Mouse (Mus musculus): ENCODE results near the gene Hkdc1.
"Not testable (repeated sequence)": the region's sequence is repeated elsewhere in the genome, so short reads cannot be mapped to it uniquely, and the experiment has no call there.

Gene Hkdc1

GRCm38 (mm10) chr10:62422255-62422654, at the start of gene Hkdc1:
TSS of gene Hkdc1 (minus strand) at chr10:62422491.
- in situ Hi-C loops (cut with MboI, MseI) = no loop called here

DNA sequence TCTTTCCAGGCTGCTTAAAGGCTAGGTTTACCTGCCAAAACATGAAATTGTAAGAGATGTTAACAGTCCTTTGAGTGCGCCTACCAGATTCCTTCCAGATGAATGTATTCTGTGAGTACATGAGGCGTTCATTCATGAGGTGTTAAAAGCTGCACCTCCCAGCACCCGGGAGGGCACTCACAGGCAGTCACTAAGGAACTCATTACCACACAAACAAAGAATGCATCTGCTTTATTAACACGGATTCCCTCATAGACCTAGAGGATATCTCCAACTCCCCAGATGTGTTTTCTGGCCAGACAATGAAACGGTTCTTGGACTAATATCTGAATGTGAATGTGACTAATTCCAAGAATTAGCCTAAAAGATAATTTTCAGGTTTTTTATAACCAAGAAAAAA, 48.8 kb upstream of the Hkdc1 start:
- in situ Hi-C loops (cut with MboI, MseI) = no loop called here

GRCm38 (mm10) chr10:62469736-62470135, 47.4 kb upstream of the Hkdc1 start:
- in situ Hi-C loops (cut with MboI, MseI) = no loop called here

- in situ Hi-C loops (cut with MboI, MseI) = no loop called here
Observed at GRCm38 (mm10) chr10:62461321-62461720, 39.0 kb upstream of the Hkdc1 start.

GRCm38 (mm10) chr10:62452001-62452400, 29.7 kb upstream of the Hkdc1 start:
- in situ Hi-C loops (cut with MboI, MseI) = not testable (repeated sequence)

- in situ Hi-C loops (cut with MboI, MseI) = no loop called here
Observed at GRCm38 (mm10) chr10:62450280-62450640, 28.0 kb upstream of the Hkdc1 start.

DNA sequence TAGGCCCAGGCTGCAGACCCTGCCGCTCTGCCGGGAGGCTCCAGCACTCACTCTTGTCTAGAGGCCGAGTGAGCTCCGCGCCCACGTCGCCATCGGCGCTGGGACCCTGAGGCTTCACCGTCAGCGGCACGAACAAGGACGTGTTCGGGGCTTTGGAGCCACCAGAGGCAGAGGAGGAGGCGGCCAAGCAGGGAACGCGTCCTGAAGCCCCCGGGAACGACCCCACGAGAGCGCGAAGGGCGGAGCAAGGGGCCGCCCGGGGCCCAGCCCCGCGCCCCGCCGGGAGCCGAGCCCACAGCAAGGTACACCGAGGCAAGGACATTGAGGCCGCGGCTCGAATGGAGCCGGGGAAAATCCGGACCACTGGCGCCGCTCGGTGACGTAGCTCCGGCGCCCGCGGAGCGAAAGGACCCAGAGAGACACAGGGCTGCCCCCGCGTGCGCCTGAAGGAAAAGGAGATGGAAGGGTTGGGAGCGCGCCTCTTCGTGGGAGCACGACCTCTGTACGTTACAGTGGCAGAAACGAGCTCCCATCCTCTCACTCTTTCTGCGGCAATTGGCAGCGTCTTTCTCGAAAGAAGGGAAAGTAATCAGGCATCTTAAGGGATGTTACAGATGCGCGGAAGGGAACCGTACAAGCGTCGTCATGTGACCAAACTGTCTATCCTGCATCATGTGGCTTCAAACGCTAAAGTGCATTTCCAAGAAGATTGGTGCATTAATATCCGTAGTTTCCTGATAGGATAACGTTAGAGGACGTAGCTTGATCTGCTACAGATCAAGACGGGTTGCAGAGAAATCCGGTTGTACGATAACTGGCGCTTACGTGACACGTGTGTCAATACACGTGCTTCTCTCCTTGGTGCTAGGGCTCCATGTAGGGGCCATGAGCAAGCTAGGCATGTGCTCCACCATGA, 27.3 kb upstream of the Hkdc1 start, which contains the start of the genes 4930507D05Rik and Supv3l1:
Gene 4930507D05Rik, plus strand, starts transcription at position 126 of the 916 bp plus-strand sequence.
Gene Supv3l1, minus strand, starts transcription at position 375 of the 916 bp plus-strand sequence.
- in situ Hi-C loops (cut with MboI, MseI) = no loop called here

DNA sequence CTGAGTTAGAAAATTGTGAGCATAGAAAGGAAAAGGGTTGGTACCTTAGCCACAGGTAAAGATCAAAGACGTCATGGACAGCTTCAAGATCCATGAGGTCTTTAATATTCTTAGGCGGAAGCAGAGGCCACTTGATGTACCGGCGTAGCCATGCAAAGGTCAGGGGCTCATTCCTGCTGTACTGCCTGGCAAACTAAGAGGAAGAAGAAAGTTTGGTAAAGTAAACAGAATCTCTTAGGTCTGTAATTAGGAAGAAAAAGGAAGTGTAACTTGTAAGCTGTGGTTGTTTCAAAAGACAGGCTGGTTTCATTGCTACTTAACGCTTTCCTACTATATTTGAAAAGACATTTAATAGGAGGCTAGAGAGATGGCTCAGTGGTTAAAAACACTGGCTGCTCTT, 8.1 kb upstream of the Hkdc1 start:
- in situ Hi-C loops (cut with MboI, MseI) = no loop called here

DNA sequence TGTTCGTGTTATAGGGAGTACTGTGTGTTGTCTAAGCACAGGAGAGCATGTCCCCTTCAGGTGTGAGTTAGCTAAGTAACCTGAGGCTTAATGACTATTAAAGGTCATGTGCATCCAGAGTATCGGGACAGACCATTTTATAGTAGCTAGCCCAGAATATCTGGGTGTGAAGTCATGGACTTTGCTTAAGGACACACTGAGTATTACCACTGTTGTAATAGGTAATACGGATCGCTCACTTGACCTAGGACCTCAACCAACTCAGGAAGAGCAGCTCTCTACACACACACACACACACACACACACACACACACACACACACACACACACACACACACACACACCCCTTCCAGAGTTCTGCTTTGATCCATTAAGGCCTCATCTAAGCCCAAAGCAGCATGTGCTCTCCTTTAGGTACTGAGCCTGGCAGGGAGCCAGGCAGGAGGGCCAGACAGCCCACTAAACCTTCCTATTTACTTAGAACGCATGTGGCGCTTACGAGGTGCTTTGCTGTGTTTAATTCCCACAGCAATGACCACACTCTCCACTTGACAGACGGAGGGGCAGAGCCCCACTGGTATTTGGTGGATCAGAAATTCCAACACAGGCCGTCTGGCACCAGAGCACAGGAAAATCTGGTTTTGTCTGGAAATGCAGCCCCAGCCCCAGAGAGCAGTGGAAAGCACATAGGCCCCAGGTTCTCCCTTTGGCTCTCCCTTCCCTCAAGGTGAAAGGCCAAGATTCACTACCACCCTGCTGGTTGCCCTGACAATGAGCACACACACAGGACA, 3.0 kb upstream of the Hkdc1 start:
- in situ Hi-C loops (cut with MboI, MseI) = no loop called here

- in situ Hi-C loops (cut with MboI, MseI) = no loop called here
Observed at GRCm38 (mm10) chr10:62421127-62421526, 1.2 kb downstream of the Hkdc1 start.

- in situ Hi-C loops (cut with MboI, MseI) = no loop called here
Observed at GRCm38 (mm10) chr10:62420399-62420798, 1.9 kb downstream of the Hkdc1 start.

DNA sequence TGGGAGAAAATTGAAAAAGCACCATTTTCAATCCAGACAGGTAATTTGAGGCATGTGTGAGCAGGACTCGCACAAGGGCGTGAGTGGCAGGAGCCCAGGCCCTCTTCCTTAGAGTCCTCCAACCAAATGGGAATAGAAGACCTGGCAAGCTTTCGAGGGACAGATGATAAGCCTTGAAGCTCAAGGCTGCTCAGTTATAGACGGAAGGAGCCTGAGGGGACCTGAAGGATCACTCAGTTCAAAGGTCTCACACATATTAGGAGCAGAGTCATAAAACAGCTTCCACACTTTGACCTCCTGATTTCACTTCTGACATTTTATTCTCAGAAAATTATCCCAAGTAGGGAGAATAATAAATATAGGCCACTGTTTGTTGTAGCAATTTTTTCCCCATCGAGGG, 2.9 kb downstream of the Hkdc1 start:
- in situ Hi-C loops (cut with MboI, MseI) = loop anchor here (10.0 kb wide), 1 partner anchor 145 kb away; no protein-coding TSS in a partner anchor

DNA sequence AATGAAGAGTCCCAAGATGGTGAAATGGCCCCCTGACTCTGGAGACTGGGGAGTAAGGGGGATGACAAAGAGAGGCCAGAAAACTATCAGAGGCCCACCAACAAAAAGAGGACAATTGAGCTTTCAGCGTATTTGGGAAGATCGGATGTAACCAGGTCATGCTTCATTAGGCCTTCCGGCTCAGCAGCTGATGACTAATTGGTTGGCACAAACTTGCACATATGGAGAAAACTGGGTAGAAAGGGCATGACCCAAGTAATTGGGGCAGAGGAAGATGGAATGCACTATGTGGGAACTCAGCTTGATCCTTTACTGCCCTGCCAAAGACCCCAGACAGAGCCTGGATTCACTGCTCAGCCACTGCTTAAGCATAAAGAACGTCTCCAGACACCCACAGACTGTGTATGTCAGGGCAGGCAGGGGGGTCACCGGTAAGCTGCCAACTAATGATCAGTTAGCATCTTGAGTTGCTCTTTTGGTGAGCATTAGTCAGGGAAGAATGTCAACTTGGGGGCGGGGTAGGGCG, 3.4 kb downstream of the Hkdc1 start:
- in situ Hi-C loops (cut with MboI, MseI) = loop anchor here (10.0 kb wide), 1 partner anchor 144 kb away; no protein-coding TSS in a partner anchor

- in situ Hi-C loops (cut with MboI, MseI) = loop anchor here (10.0 kb wide), 1 partner anchor 139 kb away; no protein-coding TSS in a partner anchor
Observed at GRCm38 (mm10) chr10:62413606-62413982, 8.7 kb downstream of the Hkdc1 start.

DNA sequence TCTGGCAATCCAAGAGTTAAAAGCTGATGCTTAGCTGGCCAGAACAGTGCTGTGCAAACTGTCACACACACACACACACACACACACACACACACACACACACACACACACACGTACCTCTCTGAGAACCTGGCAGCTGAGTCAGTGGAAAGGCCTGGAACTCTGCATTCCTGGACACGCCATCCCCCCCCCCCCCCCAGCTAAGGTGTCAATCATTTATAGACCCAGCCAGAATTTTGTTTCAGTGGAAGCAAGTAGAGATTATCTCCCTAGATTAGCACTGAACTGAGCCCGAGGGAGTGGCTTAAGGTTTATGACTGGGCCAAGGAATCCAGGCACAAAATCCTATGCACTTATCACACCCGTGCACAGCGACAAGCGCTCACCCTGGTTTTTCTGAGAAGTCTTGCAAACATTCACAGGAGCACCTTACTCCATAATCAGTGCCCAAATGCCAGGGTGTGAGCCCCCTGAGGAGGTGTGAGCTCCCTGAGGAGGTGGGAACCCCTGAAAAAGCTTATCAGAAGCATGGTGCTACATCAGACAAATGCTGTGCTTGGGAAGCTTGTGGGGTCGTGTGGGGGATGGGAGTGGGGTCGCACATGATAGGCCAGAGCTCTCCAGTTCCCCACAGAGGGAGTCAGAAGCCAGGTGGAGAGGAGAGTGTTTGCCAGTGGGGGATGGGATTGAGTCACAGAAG, 9.2 kb downstream of the Hkdc1 start:
- in situ Hi-C loops (cut with MboI, MseI) = loop anchor here (10.0 kb wide), 1 partner anchor 138 kb away; no protein-coding TSS in a partner anchor

DNA sequence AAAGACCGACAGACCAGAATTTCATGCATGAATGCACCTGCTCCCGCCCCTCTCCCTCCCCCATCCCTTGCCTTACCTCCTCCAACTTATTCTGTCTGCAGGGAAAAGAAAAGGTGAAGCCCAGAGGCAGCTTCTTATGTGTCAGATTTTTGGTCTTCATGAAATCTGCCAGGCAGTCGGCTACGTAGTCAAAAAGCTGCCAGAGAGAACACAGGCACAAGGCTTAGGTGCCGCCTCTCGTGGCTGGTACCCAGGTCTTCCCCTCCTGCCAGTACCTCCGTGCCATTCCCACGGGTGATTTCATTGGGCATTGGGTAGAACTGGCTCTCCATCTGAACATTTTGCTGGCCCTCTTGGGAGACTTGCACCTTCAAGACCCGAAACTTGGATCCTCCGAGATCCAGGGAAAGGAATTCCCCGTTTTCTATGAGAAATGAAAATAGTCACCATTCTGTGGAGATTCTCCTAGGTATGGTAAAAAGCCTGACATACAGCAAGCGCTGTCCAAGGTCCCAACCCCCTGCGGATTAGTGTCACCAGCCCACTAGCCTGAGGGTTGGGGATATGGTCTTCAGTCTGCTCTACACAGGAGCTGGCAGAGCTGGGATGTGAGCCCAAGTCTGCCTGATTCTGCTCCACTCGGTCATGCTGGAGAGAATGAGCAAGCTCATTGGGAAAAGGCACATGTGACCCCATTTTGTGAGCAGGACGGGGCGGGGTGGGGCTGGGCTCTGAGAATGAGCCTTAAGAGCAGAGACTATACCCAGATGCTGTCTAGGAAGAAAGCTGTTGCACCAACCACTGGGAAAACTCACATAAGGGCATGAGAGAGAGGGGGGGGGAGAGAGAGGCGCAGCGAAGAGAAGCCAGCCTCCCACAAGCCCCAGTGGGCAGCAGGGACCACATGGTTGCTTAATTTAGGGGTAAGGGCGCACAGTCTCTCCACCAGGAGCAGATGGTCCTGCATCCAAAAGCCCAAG, 10.6 kb downstream of the Hkdc1 start:
- in situ Hi-C loops (cut with MboI, MseI) = loop anchor here (10.0 kb wide), 1 partner anchor 137 kb away; no protein-coding TSS in a partner anchor

GRCm38 (mm10) chr10:62410943-62411342, 11.3 kb downstream of the Hkdc1 start:
- in situ Hi-C loops (cut with MboI, MseI) = loop anchor here (10.0 kb wide), 1 partner anchor 136 kb away; no protein-coding TSS in a partner anchor

GRCm38 (mm10) chr10:62404901-62405300, 17.4 kb downstream of the Hkdc1 start:
- in situ Hi-C loops (cut with MboI, MseI) = no loop called here

DNA sequence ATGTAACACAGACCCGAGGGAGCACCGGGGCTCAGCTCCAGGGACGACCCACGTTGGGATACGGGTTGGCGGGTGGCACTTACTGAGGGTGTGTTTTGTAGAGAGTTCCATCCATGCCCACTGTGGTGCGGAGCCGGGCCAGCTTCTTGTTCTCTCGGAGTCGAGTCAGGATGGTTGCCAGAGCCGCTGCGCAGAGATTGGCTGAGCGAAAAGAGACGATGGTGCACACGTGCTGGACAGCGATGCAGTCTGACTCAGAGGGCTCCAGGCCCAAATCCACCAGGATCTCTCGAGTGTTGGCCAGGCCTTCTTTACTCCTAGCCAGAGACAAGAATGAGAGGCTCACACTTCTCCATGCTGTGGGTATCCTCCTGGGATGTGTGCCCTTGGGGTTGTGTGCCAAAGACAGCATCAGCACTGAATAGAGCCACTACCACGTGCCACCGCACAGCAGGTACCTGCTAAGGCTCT, 20.6 kb downstream of the Hkdc1 start:
- in situ Hi-C loops (cut with MboI, MseI) = no loop called here

GRCm38 (mm10) chr10:62383011-62383410, 39.3 kb downstream of the Hkdc1 start:
- in situ Hi-C loops (cut with MboI, MseI) = no loop called here

Measured in regulatory T cell (primary cell).